Mouse (Mus musculus) neural tube, embryonic 14.5 days (tissue): ENCODE measurements at regions not wholly inside any gene's neighbourhood (a gene's known extent, or its start where the extent isn't known, plus 50 kb on each side); places are given as distances from the start of the nearest gene placed in this dataset.

Experiments used
- ATAC-seq: fragments of 200-750 bp; cut with Nextera tagmentation; 2 replicates; pipeline ENCODE4 v1.8.0; 2017; ENCODE audit warnings: low read depth, mild to moderate bottlenecking, moderate TSS enrichment, moderate library complexity
- H3K27ac ChIP-seq: fragments of 300-500 bp; sonication (generic); 2 replicates; pipeline ENCODE4 v1.5.1; 2014; ENCODE audit warnings: low read depth, mild to moderate bottlenecking, control low read depth, low read length, moderate library complexity, mixed read lengths
- H3K27me3 ChIP-seq: fragments of 300-500 bp; sonication (generic); 2 replicates; pipeline ENCODE4 v1.6.1; 2014; ENCODE audit warnings: low read length; ENCODE audit not compliant: control insufficient read depth, insufficient read depth
- H3K36me3 ChIP-seq: fragments of 300-500 bp; sonication (generic); 2 replicates; pipeline ENCODE4 v1.6.1; 2014; ENCODE audit warnings: low read length, mixed read lengths; ENCODE audit not compliant: control insufficient read depth, insufficient read depth
- H3K4me1 ChIP-seq: fragments of 300-500 bp; sonication (generic); 2 replicates; pipeline ENCODE4 v1.6.1; 2014; ENCODE audit warnings: low read length; ENCODE audit not compliant: control insufficient read depth, insufficient read depth
- H3K4me2 ChIP-seq: fragments of 300-500 bp; sonication (generic); 2 replicates; pipeline ENCODE4 v1.6.1; 2014; ENCODE audit warnings: mild to moderate bottlenecking, low read depth, low read length, control low read depth
- H3K4me3 ChIP-seq: fragments of 300-500 bp; sonication (generic); 2 replicates; pipeline ENCODE4 v1.5.1; 2014; ENCODE audit warnings: low read depth, low read length, control low read depth, mixed read lengths
- H3K9ac ChIP-seq: fragments of 300-500 bp; sonication (generic); replicated peaks from 2 replicates; pipeline ENCODE4 v1.6.1; 2014; ENCODE audit warnings: low read depth, mild to moderate bottlenecking, control low read depth, low read length, mixed read lengths
- H3K9me3 ChIP-seq: fragments of 300-500 bp; sonication (generic); 2 replicates; pipeline ENCODE4 v1.6.1; 2016; ENCODE audit warnings: low read length; ENCODE audit not compliant: control insufficient read depth
- WGBS: fragments of 180-500 bp; shearing (Covaris S2); extraction: QIAGEN DNeasy Blood & Tissue Kit; methylation state at CpG from one replicate; pipeline ENCODE4 v1.1.7; 2014; 5-methylcytosine and 5-hydroxymethylcytosine counted together

DNA sequence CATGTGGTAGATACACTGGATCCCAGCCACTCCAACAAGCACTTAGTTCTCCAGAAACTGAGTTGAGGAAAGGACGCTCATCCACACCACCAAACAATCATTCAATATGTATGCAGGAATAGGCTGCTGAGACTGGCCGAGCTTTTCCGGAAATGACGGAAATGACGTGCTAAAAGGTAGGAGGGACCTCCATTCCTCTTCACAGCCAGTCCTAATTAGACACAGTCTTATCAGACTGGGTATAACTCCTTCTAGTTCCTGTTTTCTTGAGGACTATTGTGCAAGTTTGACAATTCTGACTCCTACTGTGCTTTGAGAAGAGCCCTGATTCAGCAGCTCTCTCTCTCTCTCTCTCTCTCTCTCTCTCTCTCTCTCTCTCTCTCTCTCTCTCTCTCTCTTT is 477.9 kb upstream of the Gm26657 start:
- H3K9me3 ChIP-seq = no peaks in the 10 kb centered on the region
- H3K4me3 ChIP-seq = no peak overlapping the region
- no peaks in the 10 kb centered on the region for H3K27me3 ChIP-seq
- 91% methylated on average over 5 of the region's 5 CpGs for WGBS
- no peaks in the 10 kb centered on the region for H3K4me1 ChIP-seq
- H3K36me3 ChIP-seq = no peaks in the 10 kb centered on the region
- H3K4me2 ChIP-seq = no peak overlapping the region
- ATAC-seq = no peak
- H3K9ac ChIP-seq = no peak overlapping the region
- no peak overlapping the region for H3K27ac ChIP-seq

DNA sequence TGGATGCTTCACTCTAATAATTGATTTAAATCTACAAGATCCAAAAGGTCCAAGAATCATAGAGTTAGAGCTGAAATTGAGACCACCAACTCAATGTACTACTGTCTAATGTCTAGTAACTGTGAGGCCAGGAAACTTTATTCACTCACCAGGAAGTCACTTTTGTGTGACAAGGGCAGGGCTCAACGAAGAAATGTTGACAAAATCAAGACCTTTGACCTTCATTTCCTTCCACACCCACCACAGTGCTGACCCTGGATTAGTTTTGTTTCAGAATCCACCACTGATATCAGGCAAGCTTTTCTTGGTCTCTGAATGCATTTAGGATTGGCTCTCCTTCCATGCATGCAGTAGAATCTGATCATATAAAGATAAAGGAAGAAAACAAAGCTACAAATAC is 487.5 kb upstream of the Gm26657 start:
- Histone ChIP-seq H3K4me2 (no peak overlapping the region), H3K27ac (no peak overlapping the region), H3K9me3 (no peaks in the 10 kb centered on the region), H3K4me3 (no peak overlapping the region), H3K4me1 (no peaks in the 10 kb centered on the region), H3K9ac (no peak overlapping the region), H3K27me3 (no peaks in the 10 kb centered on the region), H3K36me3 (no peaks in the 10 kb centered on the region)
- no peak for ATAC-seq
- WGBS = 48% methylated on average over 1 of the region's 1 CpGs

DNA sequence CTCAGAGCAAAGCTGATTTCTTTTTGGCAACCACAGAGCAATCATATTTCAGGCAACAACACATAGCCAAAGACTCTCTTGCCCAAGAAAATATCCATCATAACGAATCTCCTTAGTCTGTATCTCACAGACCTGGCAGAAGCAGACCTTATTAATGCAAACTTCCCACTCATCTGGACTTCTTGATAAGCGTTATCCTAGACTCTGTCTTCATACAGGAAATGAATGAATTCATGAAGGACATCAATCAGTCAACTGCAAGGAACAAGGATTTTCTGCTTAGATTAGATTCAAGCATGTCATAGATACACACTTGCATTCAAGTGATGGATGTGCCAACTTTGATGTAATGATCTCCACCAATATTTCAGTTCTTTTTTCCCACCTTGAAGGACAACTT is 488.1 kb upstream of the Gm26657 start:
- no peaks in the 10 kb centered on the region for H3K4me1 ChIP-seq
- H3K27me3 ChIP-seq = no peaks in the 10 kb centered on the region
- no peak for ATAC-seq
- no peaks in the 10 kb centered on the region for H3K9me3 ChIP-seq
- H3K27ac ChIP-seq = no peak overlapping the region
- WGBS = 75% methylated on average over 2 of the region's 2 CpGs
- no peak overlapping the region for H3K9ac ChIP-seq
- H3K36me3 ChIP-seq = no peaks in the 10 kb centered on the region
- no peak overlapping the region for H3K4me3 ChIP-seq
- no peak overlapping the region for H3K4me2 ChIP-seq

DNA sequence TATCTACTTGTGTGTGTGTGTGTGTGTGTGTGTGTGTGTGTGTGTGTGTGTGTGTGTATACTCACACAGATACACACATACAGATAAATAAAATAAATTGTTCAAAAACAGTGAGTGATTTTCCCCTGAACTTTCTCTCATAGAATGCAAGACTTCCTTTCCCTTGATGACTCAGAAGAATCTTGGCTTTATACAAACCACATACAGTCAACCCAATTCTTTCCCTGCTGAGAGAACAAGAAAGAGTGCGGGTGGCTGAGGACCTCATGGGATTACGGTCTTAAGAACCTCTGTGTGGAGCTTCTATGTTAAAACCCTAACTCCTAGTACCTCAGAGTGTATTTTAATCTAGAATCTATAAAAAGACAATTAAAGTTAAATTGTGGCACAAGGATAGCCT is 489.3 kb upstream of the Gm26657 start:
- H3K9ac ChIP-seq = no peak overlapping the region
- H3K27ac ChIP-seq = no peak overlapping the region
- no peaks in the 10 kb centered on the region for H3K27me3 ChIP-seq
- H3K36me3 ChIP-seq = no peaks in the 10 kb centered on the region
- H3K4me2 ChIP-seq = no peak overlapping the region
- H3K9me3 ChIP-seq = no peaks in the 10 kb centered on the region
- WGBS = 91% methylated on average over 2 of the region's 2 CpGs
- no peak for ATAC-seq
- H3K4me3 ChIP-seq = no peak overlapping the region
- H3K4me1 ChIP-seq = no peaks in the 10 kb centered on the region

DNA sequence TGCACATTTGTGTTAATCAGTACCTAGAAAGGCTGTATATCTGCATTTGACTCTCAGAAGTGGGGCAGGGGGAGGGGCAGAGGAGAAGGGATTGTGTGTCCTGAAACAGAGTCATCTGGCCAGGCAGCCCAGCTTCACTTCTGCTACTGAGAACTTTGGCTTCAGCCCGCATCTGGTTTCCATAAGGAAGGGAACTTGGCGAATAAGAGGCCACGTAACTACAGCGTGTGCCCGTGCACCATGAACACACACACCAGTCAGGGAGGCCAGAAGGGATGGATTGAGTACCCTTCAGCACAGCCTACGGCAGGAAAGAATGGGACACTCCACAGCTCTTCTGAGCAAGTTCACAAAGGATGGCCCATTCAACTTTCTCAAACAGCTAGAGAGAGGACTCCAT is 496.0 kb upstream of the Gm26657 start:
- Histone ChIP-seq H3K9ac (no peak overlapping the region), H3K9me3 (no peaks in the 10 kb centered on the region), H3K27me3 (no peaks in the 10 kb centered on the region), H3K4me2 (no peak overlapping the region), H3K27ac (no peak overlapping the region), H3K36me3 (no peaks in the 10 kb centered on the region), H3K4me1 (no peaks in the 10 kb centered on the region), H3K4me3 (no peak overlapping the region)
- 91% methylated on average over 6 of the region's 6 CpGs for WGBS
- ATAC-seq = no peak

DNA sequence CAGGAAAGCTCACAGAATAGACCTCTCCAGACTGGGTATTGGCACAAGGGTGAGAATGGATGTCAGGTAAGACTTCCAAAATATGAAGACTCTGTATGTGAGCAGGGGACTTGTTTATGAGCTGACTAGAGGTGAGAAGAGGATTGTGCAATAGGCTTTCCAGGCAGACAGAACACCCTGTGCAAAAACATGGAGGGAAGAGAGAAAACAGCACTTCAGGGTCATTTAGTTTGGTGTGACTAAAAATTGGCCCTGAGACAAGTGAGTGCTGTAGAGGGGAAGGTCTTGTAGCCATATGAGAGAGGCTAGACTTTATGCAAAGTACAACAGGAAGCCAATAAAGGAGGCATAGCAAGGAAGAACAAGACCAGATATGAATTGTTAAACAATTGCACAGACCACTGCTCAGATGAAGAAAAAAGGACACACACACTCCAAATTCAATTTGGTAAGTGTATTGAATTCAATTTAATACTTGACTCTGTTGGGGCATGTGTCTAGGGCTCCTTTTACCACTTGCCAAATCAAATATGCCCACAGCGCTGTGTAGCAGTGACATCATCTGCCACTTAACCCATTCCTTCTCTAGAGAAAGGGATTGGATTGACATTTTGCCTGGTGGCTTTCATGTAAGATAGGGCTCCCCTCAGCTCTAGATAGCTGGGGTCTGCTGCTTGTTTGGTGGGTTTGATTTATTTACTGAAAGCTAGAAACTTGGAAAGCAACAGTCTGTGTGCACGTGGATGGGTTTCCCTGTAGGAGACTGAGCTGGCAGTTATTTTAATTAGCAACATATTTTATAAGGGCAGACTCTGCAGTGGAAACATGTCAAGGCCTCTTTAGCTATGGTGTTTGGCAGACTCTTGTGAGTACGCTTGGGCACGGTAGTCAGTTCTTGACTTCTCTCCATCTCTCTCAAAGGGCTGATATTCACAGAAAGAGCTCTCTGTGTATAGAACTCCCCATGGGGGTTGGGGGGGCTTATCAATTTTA is 501.1 kb upstream of the Gm26657 start:
- no peak overlapping the region for H3K4me3 ChIP-seq
- no peak overlapping the region for H3K9ac ChIP-seq
- no peak overlapping the region for H3K4me2 ChIP-seq
- H3K27ac ChIP-seq = no peak overlapping the region
- no peaks in the 10 kb centered on the region for H3K9me3 ChIP-seq
- 65% methylated on average over 4 of the region's 4 CpGs for WGBS
- no peaks in the 10 kb centered on the region for H3K4me1 ChIP-seq
- no peaks in the 10 kb centered on the region for H3K27me3 ChIP-seq
- no peaks in the 10 kb centered on the region for H3K36me3 ChIP-seq
- ATAC-seq = no peak

DNA sequence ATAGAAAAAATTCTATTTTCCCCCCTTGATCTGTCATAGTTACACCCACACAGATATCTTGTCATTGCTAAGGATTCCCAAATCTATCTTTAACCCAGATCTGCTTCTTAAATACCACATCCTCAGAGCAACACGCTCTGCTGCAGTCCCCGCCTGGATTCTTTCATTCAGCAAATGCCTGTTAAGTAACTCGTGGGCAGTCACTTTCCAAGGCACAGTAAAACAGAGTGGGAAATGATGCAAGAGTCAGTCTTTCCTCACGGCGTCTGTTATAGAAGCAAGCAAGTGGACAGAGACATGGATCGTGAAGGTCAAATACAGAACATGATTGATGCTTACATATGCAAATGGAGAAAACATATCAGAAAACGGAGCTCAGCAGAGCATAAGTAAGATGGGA is 508.5 kb upstream of the Gm26657 start:
- 63% methylated on average over 7 of the region's 7 CpGs for WGBS
- ATAC-seq = no peak
- H3K4me1 ChIP-seq = no peaks in the 10 kb centered on the region

DNA sequence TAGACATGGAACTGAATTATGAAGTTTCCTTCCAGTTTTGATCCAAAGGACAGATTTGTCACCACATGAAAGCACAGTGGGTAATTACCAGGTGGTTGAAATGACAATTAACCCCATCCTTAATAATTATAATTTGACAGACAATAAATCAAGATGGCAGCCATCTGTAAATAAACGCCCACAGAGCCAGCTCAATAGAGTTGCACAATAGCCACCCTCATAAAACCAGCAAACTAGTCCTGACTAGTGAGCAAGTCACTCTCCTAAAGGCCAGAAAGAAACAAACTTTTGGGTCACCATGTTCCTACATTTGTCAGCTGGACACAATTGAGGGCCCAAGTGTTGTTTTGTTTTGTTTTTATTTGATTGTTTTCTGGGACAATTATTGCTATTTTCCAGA is 509.4 kb upstream of the Gm26657 start:
- no peaks in the 10 kb centered on the region for H3K27me3 ChIP-seq
- no peaks in the 10 kb centered on the region for H3K4me1 ChIP-seq
- H3K4me3 ChIP-seq = no peak overlapping the region
- no peak overlapping the region for H3K27ac ChIP-seq
- no peak overlapping the region for H3K9ac ChIP-seq
- no peaks in the 10 kb centered on the region for H3K9me3 ChIP-seq
- no peak overlapping the region for H3K4me2 ChIP-seq
- no peaks in the 10 kb centered on the region for H3K36me3 ChIP-seq
- no peak for ATAC-seq
- 13% methylated on average over 1 of the region's 1 CpGs for WGBS

More for the DNA sequence above, 508.5 kb upstream of the Gm26657 start:
- H3K4me2 ChIP-seq = no peak overlapping the region
- no peaks in the 10 kb centered on the region for H3K36me3 ChIP-seq
- H3K27me3 ChIP-seq = no peaks in the 10 kb centered on the region
- H3K4me3 ChIP-seq = no peak overlapping the region
- no peak overlapping the region for H3K27ac ChIP-seq
- H3K9ac ChIP-seq = no peak overlapping the region
- H3K9me3 ChIP-seq = no peaks in the 10 kb centered on the region

DNA sequence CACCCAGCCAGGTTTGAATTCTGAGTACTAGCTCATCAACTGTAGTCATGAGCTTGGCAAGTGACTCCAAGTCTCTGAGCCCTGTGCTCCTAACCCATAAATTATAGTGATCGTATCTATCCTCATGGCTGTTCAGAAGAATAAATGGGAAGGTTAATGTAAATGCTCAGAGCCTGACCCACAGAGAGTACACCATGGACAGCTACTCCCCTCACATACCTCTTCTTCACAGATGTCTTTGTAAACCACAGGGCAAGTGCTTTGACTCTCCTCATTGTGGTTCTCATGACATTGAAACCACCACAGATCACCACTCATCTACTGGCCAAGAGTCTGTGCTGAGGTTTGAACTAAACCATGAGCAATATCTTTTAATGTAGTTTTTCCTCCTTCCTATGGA is 513.4 kb upstream of the Gm26657 start:
- WGBS = 74% methylated on average over 1 of the region's 1 CpGs
- no peak overlapping the region for H3K9ac ChIP-seq
- H3K4me3 ChIP-seq = no peak overlapping the region
- ATAC-seq = no peak
- H3K27ac ChIP-seq = no peak overlapping the region
- H3K27me3 ChIP-seq = no peaks in the 10 kb centered on the region
- H3K9me3 ChIP-seq = no peaks in the 10 kb centered on the region
- no peak overlapping the region for H3K4me2 ChIP-seq
- no peaks in the 10 kb centered on the region for H3K4me1 ChIP-seq
- H3K36me3 ChIP-seq = no peaks in the 10 kb centered on the region
